Mouse (Mus musculus) hindbrain, postnatal 0 days (tissue): ENCODE data around the gene Polr2a. TPM values are rescaled to one million over a fixed set of nuclear protein-coding genes. Genes with fewer than 3 reads are reported as not detected.

ENCODE experiments used
- ATAC-seq: fragments of 200-750 bp; cut with Nextera tagmentation; 2 replicates; pipeline ENCODE4 v1.8.0; 2017; ENCODE audit warnings: mild to moderate bottlenecking, moderate TSS enrichment, moderate library complexity
- DNase-seq: peaks from one replicate; pipeline ENCODE4 v3.0.0-alpha.2; 2015; ENCODE audit warnings: low spot score
- H3K27ac ChIP-seq: fragments of 300-500 bp; sonication (generic); 2 replicates; pipeline ENCODE4 v1.5.1; 2014; ENCODE audit warnings: mild to moderate bottlenecking
- H3K27me3 ChIP-seq: fragments of 300-500 bp; sonication (generic); 2 replicates; pipeline ENCODE4 v1.6.1; 2014; ENCODE audit warnings: low read length, mixed read lengths; ENCODE audit not compliant: insufficient read depth
- H3K36me3 ChIP-seq: fragments of 300-500 bp; sonication (generic); 2 replicates; pipeline ENCODE4 v1.6.1; 2014; ENCODE audit warnings: low read length, mixed read lengths; ENCODE audit not compliant: insufficient read depth
- H3K4me1 ChIP-seq: fragments of 300-500 bp; sonication (generic); 2 replicates; pipeline ENCODE4 v1.6.1; 2014; ENCODE audit warnings: antibody characterized with exemption, low read length, mixed read lengths; ENCODE audit not compliant: insufficient read depth
- H3K4me2 ChIP-seq: fragments of 300-500 bp; sonication (generic); 2 replicates; pipeline ENCODE4 v1.6.1; 2014; ENCODE audit warnings: low read depth, mild to moderate bottlenecking, low read length, moderate library complexity, mixed read lengths
- H3K4me3 ChIP-seq: fragments of 300-500 bp; sonication (generic); 2 replicates; pipeline ENCODE4 v1.5.1; 2014; ENCODE audit warnings: low read length
- H3K9ac ChIP-seq: fragments of 300-500 bp; sonication (generic); replicated peaks from 2 replicates; pipeline ENCODE4 v1.6.1; 2014; ENCODE audit warnings: mild to moderate bottlenecking, low read length, moderate library complexity, mixed read lengths
- H3K9me3 ChIP-seq: fragments of 300-500 bp; sonication (generic); 2 replicates; pipeline ENCODE4 v1.6.1; 2016; ENCODE audit warnings: low read length, mixed read lengths
- CTCF ChIP-seq: IDR thresholded peaks from 2 replicates; pipeline ENCODE4 v1.5.1; 2016; ENCODE audit warnings: antibody characterized with exemption, control low read depth, low read depth
- WGBS: fragments of 180-500 bp; shearing (Covaris S2); extraction: QIAGEN DNeasy Blood & Tissue Kit; methylation state at CpG from one replicate; pipeline ENCODE4 v1.1.7; 2014; 5-methylcytosine and 5-hydroxymethylcytosine counted together
- polyA plus RNA-seq: library from polyadenylated mRNA; unstranded; fragments of >200 nt; fragmentation: Nextera tagmentation; extraction: Ambion mirVana; gene quantifications from 2 replicates; pipeline ENCODE4 v1.2.1, GENCODE M21; 2015
- total RNA-seq: library from RNA; depleted of rRNA; stranded (reverse); fragments of >200 nt; gene quantifications from 2 replicates; pipeline ENCODE4 v1.2.3, GENCODE M21; 2014

The Polr2a gene
- total and polyA plus RNA-seq, 2 experiments from 2014 or later, result 10.5 to 18.3 TPM

GRCm38 (mm10) chr11:69803328-69803727 is 44.9 kb upstream of the Polr2a start:
- Histone ChIP-seq H3K4me3 (peak overlapping the region; percentile 60), H3K27me3 (peaks cover 20% of the 10 kb centered on the region), H3K27ac (peak overlapping the region; percentile 92), H3K9ac (peak overlapping the region; percentile 71), H3K9me3 (no peaks in the 10 kb centered on the region), H3K36me3 (no peaks in the 10 kb centered on the region), H3K4me2 (peak overlapping the region; percentile 95), H3K4me1 (peaks cover 33% of the 10 kb centered on the region)
- no peak for DNase-seq
- whole genome bisulfite sequencing, result 1% methylated on average over 12 of the region's 12 CpGs
- TF ChIP-seq CTCF, result no peak
- no peak for ATAC-seq

- Histone ChIP-seq H3K27me3 (peaks cover 20% of the 10 kb centered on the region), H3K9ac (peak overlapping the region; percentile 71), H3K9me3 (no peaks in the 10 kb centered on the region), H3K4me1 (peaks cover 33% of the 10 kb centered on the region), H3K27ac (peak overlapping the region; percentile 92), H3K4me2 (peak overlapping the region; percentile 95), H3K4me3 (peak overlapping the region; percentile 60), H3K36me3 (no peaks in the 10 kb centered on the region)
- no peak for TF ChIP-seq CTCF
- DNase-seq, result peak; percentile 87
- ATAC-seq, result peak; percentile 13; the same call in 1 of the 2 replicates
- under 1% methylated on average over 33 of the region's 33 CpGs for WGBS
Measured at GRCm38 (mm10) chr11:69802648-69803105, 44.2 kb upstream of the Polr2a start.

DNA sequence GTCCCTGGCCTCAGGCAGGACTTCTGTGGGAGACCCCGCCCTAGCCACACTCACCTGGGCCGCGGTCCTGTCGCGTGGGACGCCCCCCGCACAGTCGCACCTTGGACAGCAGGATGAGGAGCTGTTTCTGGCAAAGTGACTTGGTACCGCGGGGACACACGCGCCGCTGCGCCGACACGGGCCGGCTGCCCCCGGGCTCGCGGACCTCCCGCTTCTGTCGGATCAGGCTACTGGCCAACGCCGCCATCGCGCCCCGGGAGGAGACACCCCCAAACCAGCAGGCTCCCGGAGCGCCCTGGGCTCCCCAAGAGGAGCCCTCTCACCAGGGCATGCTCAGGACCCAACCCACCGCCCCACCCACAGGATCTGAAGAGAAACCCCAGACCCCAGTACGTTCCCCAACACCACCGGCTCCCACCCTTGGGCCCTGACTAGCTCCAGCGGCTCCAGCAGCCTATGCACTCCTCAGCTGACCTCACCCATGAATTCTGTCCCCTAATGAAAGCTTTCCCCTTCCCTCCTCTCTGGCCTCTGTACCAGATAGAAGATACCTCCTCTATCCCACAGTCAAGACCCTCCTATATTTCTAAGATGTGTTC is 43.0 kb upstream of the Polr2a start, which contains the start of gene Fgf11:
Gene Fgf11 (minus strand): TSS at position 479 of the 599 bp plus-strand sequence.
- Histone ChIP-seq H3K4me2 (peak within 1 kb of the TSS; percentile 95), H3K36me3 (no peaks in the 10 kb centered on the region), H3K27ac (peak within 1 kb of the TSS; percentile 92), H3K4me3 (peak within 1 kb of the TSS; percentile 60), H3K9me3 (no peaks in the 10 kb centered on the region), H3K27me3 (peaks cover 20% of the 10 kb centered on the region), H3K4me1 (peaks cover 33% of the 10 kb centered on the region), H3K9ac (peak within 1 kb of the TSS; percentile 71)
- DNase-seq, result no peak
- 2% methylated on average over 33 of the region's 33 CpGs for WGBS
- TF ChIP-seq CTCF, result no peak
- peak; percentile 8; the same call in 1 of the 2 replicates for ATAC-seq

- H3K4me3 ChIP-seq, result peak overlapping the region; percentile 60
- peak; percentile 89 for DNase-seq
- peak overlapping the region; percentile 95 for H3K4me2 ChIP-seq
- ATAC-seq, result peak; percentile 82
- H3K36me3 ChIP-seq, result no peaks in the 10 kb centered on the region
- H3K27ac ChIP-seq, result peak overlapping the region; percentile 92
- peaks cover 33% of the 10 kb centered on the region for H3K4me1 ChIP-seq
- H3K9me3 ChIP-seq, result no peaks in the 10 kb centered on the region
- under 1% methylated on average over 33 of the region's 36 CpGs for WGBS
- no peak for TF ChIP-seq CTCF
- H3K9ac ChIP-seq, result peak overlapping the region; percentile 71
- peaks cover 13% of the 10 kb centered on the region for H3K27me3 ChIP-seq
Measured at GRCm38 (mm10) chr11:69800392-69801197, 42.2 kb upstream of the Polr2a start.

DNA sequence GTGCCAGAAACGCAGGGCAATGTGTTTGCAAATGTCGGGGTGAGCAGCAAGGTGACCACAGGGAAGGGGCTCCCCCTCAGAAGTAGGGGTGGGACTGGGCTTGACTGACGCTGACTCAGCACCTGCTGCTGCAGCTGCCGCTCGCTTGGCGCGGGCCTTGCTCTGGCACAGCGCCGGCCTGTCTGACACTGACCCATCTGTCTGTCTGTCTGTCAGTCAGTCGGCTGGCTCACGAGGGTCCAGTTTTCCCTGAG is 41.6 kb upstream of the Polr2a start:
- DNase-seq (peak; percentile 75), ATAC-seq (peak; percentile 22; the same call in 1 of the 2 replicates)
- Histone ChIP-seq H3K4me1 (peaks cover 33% of the 10 kb centered on the region), H3K9ac (peak overlapping the region; percentile 71), H3K4me2 (peak overlapping the region; percentile 95), H3K9me3 (no peaks in the 10 kb centered on the region), H3K4me3 (peak overlapping the region; percentile 60), H3K27me3 (peaks cover 8% of the 10 kb centered on the region), H3K27ac (peak overlapping the region; percentile 92), H3K36me3 (no peaks in the 10 kb centered on the region)
- TF ChIP-seq CTCF, result no peak
- 2% methylated on average over 11 of the region's 11 CpGs for WGBS

DNA sequence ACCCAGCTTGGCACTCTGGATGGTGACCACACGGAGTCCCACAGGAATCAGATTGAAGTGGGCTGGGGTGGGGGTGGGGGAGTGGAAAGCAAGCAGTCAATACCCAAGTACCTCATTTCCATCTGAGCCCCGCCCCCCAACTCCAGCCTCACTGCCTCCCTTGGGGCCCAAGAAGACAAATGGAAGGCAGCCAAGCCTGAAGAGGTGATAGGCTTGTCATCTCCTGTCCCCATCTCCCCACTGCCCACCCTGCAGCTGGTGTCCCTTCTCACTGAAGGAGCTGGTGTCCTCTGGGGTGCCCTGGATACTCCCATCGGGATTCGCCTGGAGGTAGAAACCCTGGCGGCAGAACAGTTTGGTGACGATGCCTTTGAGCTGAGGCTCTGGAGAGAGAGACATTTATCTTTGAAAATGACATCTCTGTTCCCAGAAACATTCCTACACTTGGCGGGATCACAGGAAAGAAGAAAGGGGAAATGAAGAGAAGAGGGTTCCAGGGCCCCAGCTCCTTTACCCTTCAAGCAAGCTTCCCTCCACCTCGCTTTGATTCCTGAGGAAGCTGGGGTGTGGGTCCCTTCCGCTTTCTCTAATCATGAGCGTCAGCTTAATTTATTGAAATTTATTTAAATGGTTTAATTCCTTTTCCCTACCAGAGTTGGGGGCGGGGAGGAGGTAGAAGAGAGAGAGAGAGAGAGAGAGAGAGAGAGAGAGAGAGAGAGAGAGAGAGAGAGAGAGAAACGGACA is 41.1 kb upstream of the Polr2a start:
- Histone ChIP-seq H3K27me3 (0 out of 2 replicates have a peak, but pooled peaks cover 3% of the 10 kb centered on the region), H3K36me3 (no peaks in the 10 kb centered on the region), H3K27ac (peak overlapping the region; percentile 92), H3K4me1 (peaks cover 29% of the 10 kb centered on the region), H3K9ac (peak overlapping the region; percentile 71), H3K9me3 (no peaks in the 10 kb centered on the region), H3K4me2 (peak overlapping the region; percentile 95), H3K4me3 (peak overlapping the region; percentile 60)
- DNase-seq (peak; percentile 53), ATAC-seq (no peak)
- WGBS, result 11% methylated on average over 12 of the region's 12 CpGs
- TF ChIP-seq CTCF, result no peak
